Mouse (Mus musculus) lung, postnatal 0 days (tissue): ENCODE measurements around the gene Gm2696.
"Not testable (repeated sequence)": the region's sequence is repeated elsewhere in the genome, so short reads cannot be mapped to it uniquely, and the experiment has no call there.

Experiments
- CTCF ChIP-seq: IDR thresholded peaks from 2 replicates; pipeline ENCODE4 v1.5.1; 2016; ENCODE audit warnings: antibody characterized with exemption, mild to moderate bottlenecking
- EP300 ChIP-seq: IDR thresholded peaks from 2 replicates; pipeline ENCODE4 v1.6.1; 2016; ENCODE audit warnings: antibody characterized with exemption, mild to moderate bottlenecking, control low read depth

- TF ChIP-seq CTCF, EP300: not testable (repeated sequence)
Measured at GRCm38 (mm10) chr10:77782442-77782841, 32.0 kb upstream of the Gm2696 start, which contains the start of gene Gm3250.
